Mouse (Mus musculus) urinary bladder, postnatal 4 days (tissue): Measurements from ENCODE around the gene Kcnc3.

ENCODE experiments used
- DNase-seq, 2 experiments: peaks; one replicate each; pipeline ENCODE4 v3.0.0; 2021 to 2022; ENCODE audit warnings: low spot score in 2 of 2

Kcnc3 gene

DNA sequence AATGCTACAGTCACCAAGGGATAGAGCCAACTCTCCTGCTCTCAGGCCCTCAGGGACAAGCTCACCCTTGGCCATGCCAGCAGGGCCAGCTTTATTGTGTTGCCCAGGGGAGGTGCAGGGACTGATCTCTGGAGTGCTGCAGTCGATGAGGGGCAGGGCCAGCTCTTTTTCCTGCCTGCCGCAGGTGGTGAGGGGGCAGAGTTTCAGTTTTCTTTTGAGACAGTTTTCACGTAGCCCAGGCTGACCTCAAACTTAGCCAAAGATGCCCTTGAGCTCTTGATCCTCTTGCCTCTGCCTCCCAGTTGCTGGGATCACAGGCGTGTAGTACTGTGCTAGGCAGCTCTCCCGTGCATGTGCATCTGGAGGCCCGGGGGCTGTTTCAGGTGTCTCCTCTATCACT is 19.5 kb upstream of the Kcnc3 start:
- DNase-seq: peak in 1 of 2 experiments; percentile 49

DNA sequence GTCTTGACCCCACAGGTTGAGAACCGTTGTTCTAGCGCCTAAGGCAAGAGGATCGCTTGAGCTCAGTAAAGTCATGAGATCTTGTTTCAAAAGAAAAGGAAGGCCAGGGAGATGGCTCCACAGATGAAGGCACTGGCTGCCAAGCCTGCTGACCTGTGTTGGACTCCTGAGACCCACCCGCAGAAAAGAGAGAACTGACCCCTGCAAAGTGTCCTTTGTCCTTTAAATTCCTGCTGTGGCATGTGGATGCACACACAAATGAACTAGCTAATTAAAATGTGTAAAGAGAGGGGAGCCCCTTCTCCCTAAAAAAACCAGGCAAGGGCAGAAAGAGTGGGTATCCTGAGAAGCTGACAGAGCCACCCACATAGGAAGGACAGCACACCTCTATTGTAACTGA is 18.7 kb upstream of the Kcnc3 start:
- no peak for DNase-seq

DNA sequence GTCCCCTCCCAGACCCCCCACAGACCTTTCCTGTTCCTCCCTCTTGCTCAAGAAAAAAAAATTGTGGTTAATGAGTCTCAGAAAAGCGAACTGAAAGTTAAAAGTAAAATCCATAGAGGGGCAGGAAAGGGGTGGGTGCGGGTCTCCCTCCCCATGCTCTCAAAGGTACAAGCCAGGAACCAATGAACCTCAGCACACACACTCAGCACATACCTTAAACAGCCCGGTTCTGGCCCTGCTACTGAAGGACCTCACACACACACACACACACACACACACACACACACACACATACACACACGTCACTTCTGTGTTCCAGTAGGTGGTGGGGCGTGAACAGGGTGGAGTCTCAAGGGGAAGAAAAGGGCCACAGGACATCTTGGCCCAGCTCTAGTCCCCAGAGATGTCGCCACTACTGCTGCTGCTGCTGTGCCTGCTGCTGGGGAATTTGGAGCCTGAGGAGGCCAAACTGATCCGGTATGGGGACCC is 18.2 kb upstream of the Kcnc3 start, which contains the start of gene Napsa:
Napsa (plus strand) TSS at position 168 of the 489 bp plus-strand sequence.
- peak in 1 of 2 experiments; percentile 39 for DNase-seq

DNA sequence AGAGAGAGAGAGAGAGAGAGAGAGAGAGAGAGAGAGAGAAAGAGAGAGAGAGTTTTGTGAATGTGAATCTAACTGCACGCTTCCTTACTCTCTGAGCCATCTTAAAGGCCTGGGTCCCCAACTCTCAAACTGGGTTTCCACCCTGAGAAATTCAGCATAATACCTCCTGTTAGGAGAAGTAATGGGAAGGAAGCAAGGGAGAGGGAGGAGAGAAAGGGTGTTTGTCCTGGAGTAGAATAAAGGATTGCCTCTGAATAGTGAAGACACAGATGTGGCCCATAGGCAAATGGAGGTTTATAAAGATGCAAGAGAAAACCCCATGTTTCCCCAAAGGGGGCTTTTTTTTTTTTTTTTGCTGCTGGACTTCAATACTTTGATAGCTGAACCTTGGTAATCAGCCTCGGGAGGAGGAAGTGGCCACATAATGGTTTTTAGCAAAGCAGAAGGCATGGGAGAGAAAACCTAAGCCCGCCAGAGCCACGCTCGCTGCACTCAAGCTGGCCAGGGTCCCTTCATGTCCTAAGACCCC is 17.4 kb upstream of the Kcnc3 start:
- no peak for DNase-seq

DNA sequence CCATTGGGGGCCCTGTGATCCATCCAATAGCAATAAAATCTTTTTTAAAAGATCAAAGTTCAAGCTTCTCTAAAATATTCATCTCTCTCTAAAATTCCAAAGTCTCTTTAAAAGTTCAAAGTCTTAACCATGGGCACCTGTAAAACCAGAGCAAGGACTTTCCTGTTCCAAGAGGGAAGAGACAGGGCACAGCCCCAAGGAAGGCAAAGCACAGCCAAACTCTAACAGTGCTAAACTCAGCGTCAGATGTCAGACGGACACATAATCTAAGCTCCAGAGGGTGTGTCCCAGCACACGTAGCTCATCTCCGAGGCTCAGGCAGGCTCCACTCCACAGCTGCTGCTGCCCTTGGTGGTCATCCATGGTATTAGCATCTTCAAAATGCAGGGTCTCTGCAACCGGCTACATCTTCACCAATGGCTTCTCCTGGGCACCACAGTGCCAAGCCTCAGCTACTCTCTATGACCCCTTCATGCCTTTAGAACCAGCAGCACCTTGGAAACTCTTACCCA is 14.1 kb upstream of the Kcnc3 start:
- peak in 1 of 2 experiments; percentile 43 for DNase-seq

DNA sequence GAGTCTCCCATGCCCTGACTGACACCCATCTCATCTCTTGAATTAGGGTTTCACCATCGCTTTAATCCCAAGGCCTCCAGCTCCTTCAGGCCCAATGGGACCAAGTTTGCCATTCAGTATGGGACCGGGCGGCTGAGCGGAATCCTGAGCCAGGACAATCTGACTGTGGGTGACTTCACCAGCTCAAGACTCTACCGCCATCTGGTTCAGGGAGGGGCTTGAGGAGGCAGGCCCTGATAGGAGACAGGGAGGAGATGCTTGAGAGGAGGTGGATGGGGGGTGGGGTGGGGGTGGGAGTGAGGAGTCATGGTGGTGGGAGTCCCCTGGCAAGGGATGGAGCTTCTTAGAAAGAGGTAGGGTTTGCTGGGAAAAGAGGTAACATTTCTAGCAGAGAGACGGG is 8.8 kb upstream of the Kcnc3 start:
- DNase-seq: no peak

DNA sequence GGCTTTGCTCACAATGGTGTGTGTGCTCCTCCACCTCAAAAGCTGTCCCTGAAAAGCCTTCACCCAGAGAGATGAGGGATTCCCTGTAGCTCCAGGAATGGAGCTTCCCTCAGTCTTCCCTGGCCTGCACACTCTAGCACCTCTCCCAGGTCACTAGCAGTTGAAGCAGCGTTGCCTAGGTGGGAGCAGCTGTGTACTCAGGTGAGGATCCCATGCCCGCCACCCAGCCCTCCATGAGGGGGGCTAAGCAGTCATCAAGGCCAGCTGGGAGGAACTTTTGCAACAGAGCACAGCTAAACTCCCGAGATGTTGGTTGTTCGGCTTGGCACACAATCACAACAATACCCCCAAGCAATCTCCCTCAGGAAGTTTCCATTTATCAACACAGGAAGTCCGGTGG is 7.8 kb upstream of the Kcnc3 start:
- no peak for DNase-seq

DNA sequence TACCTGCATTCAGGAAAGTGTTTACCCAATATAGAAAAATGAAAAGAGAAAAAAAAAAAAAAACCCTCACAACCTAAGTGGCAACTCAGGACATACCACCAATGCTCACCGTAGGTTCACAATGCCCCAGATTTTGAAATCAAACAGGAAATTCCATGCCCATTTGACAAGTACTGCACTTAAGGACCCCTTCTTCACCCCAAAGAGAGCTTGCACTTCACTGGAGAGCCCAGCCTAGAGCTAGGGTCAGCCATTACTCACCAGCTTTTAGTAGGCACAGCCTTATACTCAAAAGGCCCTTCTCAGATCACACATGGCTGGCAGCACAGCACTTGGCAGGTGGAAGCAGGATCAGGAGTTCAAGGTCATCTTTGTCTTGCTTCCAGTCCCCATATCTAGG is 7.3 kb upstream of the Kcnc3 start:
- DNase-seq: no peak

DNA sequence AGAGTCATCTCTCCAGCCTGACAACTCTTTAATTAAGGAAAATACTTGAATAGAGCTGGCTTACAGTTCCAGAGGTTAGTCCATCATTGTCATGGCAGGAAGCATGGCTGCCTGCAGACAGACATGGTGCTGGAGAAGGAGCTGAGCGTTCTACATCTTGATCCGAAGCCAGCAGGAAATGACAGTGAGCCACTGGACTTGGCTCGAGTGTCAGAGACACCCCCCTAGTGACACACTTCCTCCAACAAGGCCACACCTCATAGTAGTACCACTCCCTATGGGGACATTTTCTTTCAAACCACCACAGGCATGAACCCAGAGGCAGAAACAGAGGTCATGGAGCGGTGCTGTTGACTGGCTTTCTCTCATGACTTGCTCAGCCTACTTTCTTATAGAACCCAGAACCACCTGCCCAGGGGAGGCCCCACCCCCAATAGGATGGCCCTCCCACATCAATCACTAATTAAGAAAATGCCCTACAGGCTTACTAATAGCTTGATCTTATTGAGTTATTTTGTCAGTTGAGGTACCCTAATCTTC is 6.1 kb upstream of the Kcnc3 start:
- no peak for DNase-seq

DNA sequence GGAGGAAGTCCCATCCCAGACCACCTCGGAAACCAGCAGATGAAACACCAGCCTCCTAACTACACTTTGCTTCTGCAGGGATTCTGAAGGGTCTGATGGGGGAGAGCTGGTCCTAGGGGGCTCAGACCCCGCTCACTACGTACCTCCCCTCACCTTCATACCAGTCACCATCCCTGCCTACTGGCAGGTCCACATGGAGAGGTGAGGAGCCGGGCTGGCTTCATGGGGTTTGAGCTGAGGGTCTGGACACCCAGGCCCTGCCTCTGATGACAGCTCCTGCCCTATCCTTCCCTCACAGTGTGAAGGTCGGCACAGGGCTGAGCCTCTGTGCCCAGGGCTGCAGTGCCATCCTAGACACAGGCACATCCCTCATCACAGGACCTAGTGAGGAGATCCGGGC is 5.5 kb upstream of the Kcnc3 start:
- no peak for DNase-seq

DNA sequence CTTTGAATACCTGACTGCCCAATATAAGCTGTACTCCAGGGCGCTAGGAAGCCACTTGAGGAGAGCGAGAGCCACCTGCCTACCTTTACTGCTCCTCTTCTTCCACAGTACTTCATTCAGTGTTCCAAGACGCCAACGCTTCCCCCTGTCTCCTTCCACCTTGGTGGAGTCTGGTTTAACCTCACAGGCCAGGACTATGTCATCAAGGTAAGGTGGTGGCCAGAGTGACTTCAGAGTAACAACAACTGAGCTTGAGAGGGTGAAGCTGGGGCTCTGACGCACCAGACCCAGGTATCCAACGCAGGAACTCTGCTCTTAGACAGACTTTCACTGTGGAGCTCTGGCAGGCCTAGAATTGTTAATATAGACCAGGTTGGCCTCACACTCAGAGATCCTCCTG is 4.9 kb upstream of the Kcnc3 start:
- no peak for DNase-seq

DNA sequence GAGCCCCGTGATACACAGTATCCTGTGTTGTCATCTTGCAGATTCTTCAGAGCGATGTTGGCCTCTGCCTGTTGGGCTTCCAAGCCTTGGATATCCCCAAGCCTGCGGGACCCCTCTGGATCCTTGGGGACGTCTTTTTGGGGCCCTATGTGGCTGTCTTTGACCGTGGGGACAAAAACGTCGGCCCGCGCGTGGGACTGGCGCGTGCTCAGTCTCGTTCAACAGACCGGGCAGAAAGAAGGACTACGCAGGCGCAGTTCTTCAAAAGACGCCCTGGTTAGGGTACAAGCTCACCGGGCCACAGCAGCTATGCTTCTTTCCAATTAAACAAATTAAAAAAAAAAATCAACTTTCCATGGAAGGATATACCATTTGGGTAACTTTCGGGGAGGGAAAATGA is 3.9 kb upstream of the Kcnc3 start:
- no peak for DNase-seq

DNA sequence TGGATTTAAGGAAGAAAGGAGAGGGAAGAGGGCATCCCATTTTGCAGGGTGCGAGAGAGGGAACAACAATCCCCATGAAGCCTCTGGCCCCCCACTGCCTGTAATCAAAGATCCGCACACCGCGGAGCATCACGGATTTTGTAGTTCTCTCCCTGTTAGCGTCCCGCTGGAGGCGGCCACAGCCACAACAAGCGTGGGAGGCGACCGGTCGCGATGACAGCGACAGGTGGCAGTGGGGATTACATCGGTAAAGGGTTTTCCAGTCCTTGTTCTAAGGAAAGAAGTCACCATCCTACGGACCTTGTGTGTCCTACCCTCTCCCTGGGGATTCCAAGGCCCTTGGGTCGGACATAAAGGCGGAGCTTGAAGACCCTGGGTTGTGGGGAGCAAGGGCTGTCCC is 3.5 kb upstream of the Kcnc3 start:
- no peak for DNase-seq

DNA sequence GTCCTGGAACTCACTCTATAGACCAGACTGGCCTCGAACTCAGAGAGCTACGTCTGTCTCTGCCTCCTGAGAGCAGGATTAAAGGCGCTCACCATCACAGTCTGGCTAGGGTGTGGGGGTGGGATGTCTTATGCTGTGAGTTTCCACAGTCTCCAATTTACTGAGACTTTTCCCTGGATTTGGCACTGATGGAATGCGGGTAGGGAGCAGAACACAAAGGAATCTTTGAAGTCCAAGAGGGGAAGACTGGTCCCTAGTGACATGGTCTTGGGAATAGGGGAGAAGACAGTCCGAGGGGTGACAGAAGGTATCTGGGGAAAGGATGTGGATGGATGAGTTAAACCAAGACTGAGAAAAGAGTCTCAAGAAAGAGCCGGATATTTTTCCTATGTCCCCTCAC is 2.8 kb upstream of the Kcnc3 start:
- no peak for DNase-seq

DNA sequence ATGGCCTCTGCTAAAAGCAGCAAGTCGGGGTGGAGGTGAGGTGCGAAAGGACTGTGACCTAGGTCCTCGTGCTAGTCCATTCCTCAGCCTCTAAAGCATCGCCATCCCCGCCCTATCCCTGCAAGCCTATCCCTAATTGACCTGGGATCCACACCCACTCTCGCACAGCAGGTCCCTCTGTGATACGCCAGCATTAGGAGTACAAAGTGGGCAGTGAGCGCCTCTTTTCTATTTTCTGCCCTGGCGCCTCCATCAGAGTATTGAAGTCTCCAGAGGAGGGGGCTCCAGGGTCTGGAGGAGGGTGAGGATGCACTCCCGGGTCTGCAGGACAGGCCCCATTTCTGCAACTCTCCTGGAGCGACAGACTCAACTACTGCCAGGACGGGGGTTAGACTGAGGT is 2.1 kb upstream of the Kcnc3 start:
- no peak for DNase-seq

DNA sequence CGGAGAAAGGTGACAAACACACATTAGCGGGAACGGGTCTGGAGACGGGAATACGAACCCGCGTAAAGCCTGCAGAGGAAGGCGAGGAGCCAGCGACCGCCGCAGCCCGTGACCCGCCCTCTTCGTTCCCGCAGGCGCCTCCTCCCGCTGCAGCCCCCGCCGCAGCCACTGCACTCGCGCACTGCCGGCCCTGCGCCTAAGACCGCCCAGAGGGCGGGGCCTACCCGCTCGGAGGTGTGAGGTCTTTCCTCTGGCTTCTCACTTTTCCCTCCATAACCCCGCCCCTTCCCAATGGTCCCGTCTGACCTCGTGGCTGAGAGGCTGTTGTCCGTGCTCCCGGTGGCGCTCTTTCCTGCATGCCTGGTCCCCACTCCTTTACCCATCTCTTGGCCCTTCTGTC is 1.3 kb upstream of the Kcnc3 start:
- no peak for DNase-seq

DNA sequence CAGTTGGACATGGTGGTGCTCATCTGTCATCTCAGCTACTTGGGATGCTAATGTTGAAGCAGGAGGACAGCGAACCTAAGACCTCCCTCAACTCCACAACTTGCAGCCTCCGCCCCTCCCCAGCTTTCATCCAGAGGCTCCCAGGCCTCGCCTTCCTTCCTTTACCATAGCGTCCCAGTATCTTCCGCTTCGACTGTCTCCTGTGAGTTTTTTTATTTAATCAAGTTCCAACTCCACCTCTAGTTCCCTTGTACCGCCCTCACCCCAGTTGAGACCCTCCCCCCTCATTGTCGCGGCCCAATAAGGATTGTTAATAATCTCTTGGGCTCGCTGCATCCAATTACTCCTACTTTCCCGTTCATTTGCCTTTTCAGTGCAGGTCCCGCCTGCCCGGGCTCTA is 518 bp upstream of the Kcnc3 start:
- no peak for DNase-seq

DNA sequence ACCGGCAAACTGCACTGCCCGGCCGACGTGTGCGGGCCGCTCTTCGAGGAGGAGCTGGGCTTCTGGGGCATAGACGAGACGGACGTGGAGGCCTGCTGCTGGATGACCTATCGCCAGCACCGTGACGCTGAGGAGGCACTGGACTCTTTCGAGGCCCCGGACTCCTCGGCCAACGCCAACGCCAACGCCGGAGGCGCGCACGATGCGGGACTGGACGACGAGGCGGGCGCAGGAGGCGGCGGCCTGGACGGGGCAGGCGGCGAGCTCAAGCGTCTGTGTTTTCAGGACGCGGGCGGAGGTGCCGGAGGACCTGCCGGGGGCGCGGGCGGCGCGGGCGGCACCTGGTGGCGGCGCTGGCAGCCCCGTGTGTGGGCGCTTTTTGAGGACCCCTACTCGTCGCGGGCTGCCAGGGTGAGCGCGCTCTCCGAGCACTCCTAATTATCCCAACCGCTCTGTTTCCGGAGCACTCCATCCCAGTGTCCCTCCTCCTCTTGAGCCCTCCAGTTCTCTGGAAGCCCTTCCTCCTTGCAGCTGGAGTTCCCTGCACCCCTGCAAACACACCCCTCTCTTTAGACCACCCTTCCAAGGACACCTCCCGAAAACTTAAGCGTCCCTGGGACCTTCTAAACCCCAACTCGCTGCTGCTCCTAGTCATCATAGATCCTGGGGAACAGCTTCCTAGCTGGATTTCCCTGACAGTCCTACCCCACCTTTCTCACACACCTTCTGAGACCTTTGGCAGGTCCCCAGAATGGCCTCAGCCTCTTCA is 1.1 kb downstream of the Kcnc3 start:
- DNase-seq: no peak

DNA sequence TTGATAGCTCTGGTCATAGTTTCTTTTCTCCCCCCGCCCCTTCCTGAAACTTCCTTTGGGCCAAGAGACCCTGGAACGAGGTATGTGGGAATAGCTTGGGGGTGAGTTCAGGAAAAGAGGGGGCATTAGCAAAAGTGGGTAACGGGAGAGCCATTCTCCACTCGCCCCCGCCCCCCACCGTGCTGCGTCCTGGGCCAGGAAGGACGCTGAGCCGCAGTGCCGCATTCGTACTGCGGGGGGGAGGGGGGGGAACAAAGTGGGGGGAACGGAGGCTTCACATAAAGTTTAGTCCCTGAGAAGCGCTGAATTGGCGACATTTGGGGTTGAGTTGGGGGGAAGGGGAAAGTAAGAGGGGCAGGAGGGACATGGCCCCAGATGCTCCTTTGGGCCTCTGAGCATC is 2.6 kb downstream of the Kcnc3 start:
- DNase-seq: no peak

DNA sequence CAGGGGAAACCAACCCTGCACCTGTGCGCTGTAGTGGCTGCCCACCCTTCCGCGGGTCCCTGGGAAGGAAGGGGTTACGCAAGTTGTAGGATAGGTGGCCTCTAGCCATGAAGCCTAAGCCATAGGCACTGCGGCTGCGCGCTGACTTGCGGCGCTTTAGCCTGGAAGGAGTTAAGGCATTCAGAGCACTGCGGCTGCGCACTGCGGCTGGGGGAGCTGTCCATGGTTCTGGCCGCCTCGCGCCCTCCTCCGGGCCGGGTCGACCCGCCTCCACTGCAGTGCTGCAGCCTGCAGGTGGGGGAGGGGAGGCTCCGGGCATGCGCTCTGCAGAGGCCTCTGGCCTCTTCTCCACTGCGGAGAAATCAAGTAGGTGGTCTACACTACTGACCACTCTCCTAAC is 3.3 kb downstream of the Kcnc3 start:
- peak; percentile 79 to 90 for DNase-seq

DNA sequence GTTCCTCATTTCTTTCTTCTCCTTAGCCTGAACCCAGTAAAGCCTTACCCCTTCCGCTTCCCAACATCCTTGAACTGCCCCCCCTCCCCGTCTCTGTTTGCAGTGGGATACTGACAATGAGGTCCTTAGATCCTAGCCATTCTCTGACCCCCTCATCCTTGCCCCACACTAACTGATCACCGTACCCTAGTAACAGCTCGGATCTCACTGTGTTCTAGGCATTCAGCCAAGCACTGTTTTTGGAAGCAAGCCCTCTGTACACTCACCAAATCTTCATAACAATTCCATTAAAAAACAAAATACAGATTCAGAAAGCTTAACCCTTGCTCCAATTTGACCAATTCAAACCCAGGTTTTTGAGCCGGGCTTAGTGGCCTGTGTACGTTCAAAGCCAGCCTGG is 3.8 kb downstream of the Kcnc3 start:
- no peak for DNase-seq

DNA sequence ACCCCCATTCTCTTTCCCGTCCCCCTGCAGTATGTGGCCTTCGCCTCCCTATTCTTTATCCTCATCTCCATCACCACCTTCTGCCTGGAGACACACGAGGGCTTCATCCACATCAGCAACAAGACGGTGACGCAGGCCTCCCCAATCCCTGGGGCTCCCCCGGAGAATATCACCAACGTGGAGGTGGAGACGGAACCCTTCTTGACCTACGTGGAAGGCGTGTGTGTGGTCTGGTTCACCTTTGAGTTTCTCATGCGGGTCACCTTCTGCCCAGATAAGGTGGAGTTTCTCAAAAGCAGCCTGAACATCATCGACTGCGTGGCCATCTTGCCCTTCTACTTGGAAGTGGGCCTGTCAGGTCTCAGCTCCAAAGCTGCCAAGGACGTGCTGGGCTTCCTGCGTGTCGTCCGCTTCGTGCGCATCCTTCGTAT is 4.7 kb downstream of the Kcnc3 start:
- DNase-seq: no peak

DNA sequence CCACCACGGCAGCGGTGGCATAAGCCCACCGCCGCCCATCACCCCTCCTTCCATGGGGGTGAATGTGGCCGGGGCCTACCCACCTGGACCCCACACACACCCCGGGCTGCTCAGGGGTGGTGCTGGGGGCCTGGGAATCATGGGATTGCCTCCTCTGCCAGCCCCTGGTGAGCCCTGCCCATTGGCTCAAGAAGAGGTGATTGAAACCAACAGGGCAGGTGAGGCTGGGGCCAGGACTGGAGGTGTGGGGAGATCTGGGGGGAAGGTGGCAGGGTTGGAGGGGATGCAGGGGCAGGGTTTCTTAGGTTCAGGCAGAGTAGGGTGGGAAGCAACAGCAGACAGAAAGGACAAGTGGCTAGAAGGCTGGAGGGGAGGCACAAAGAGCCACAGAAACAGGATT is 5.6 kb downstream of the Kcnc3 start:
- no peak for DNase-seq
